Mouse (Mus musculus): ENCODE results near the gene Gm43738. TPM values are rescaled to one million over a fixed set of nuclear protein-coding genes. Genes with fewer than 3 reads are reported as not detected.

The Gm43738 gene
- polyA plus RNA-seq, 1 experiment, result not detected

GRCm38 (mm10) chr3:89108146-89108545 lies 7.2 kb upstream of the Gm43738 start:
- no peaks in the 10 kb centered on the region for H3K4me1 ChIP-seq (ENCODE audit: control insufficient read depth, insufficient read depth, low read length)
- H3K9ac ChIP-seq (ENCODE audit: low read depth, poor library complexity, severe bottlenecking), result no peak overlapping the region
- no peak for TF ChIP-seq EP300 (IDR thresholded peaks at IDR 0.05; ENCODE audit: insufficient read depth, low read depth, low read length)
- TF ChIP-seq CTCF (IDR thresholded peaks at IDR 0.05; ENCODE audit: low read depth, low read length), result no peak
- no peak for TF ChIP-seq POLR2A (IDR thresholded peaks at IDR 0.05; ENCODE audit: insufficient read depth, low read length)
- H3K27me3 ChIP-seq (ENCODE audit: control insufficient read depth, insufficient read depth, low read length, poor library complexity, severe bottlenecking), result no peaks in the 10 kb centered on the region
- no peaks in the 10 kb centered on the region for H3K9me3 ChIP-seq (replicated peaks; ENCODE audit: control insufficient read depth, insufficient read depth, low read length, poor library complexity, severe bottlenecking)
- H3K36me3 ChIP-seq (ENCODE audit: control insufficient read depth, insufficient read depth, low read length, poor library complexity, severe bottlenecking), result no peaks in the 10 kb centered on the region
- H3K4me3 ChIP-seq (ENCODE audit: low read depth, low read length), result no peak overlapping the region
- H3K27ac ChIP-seq (ENCODE audit: insufficient read depth, low read length), result no peak overlapping the region

- Histone ChIP-seq H3K36me3 (ENCODE audit: control insufficient read depth, insufficient read depth, low read length, poor library complexity, severe bottlenecking) (no peaks in the 10 kb centered on the region), H3K27me3 (ENCODE audit: control insufficient read depth, insufficient read depth, low read length, poor library complexity, severe bottlenecking) (no peaks in the 10 kb centered on the region), H3K4me3 (ENCODE audit: low read depth, low read length) (no peak overlapping the region), H3K4me1 (ENCODE audit: control insufficient read depth, insufficient read depth, low read length) (no peaks in the 10 kb centered on the region), H3K9me3 (replicated peaks; ENCODE audit: control insufficient read depth, insufficient read depth, low read length, poor library complexity, severe bottlenecking) (no peaks in the 10 kb centered on the region), H3K9ac (ENCODE audit: low read depth, poor library complexity, severe bottlenecking) (no peak overlapping the region), H3K27ac (ENCODE audit: insufficient read depth, low read length) (no peak overlapping the region)
- no peak for TF ChIP-seq CTCF (IDR thresholded peaks at IDR 0.05; ENCODE audit: low read depth, low read length)
- TF ChIP-seq EP300 (IDR thresholded peaks at IDR 0.05; ENCODE audit: insufficient read depth, low read depth, low read length), result no peak
- no peak for TF ChIP-seq POLR2A (IDR thresholded peaks at IDR 0.05; ENCODE audit: insufficient read depth, low read length)
Observed at GRCm38 (mm10) chr3:89107545-89107944, 6.6 kb upstream of the Gm43738 start.

GRCm38 (mm10) chr3:89106881-89107280 lies 6.0 kb upstream of the Gm43738 start:
- no peak overlapping the region for H3K9ac ChIP-seq (ENCODE audit: low read depth, poor library complexity, severe bottlenecking)
- no peaks in the 10 kb centered on the region for H3K36me3 ChIP-seq (ENCODE audit: control insufficient read depth, insufficient read depth, low read length, poor library complexity, severe bottlenecking)
- no peaks in the 10 kb centered on the region for H3K9me3 ChIP-seq (replicated peaks; ENCODE audit: control insufficient read depth, insufficient read depth, low read length, poor library complexity, severe bottlenecking)
- no peaks in the 10 kb centered on the region for H3K27me3 ChIP-seq (ENCODE audit: control insufficient read depth, insufficient read depth, low read length, poor library complexity, severe bottlenecking)
- no peak overlapping the region for H3K27ac ChIP-seq (ENCODE audit: insufficient read depth, low read length)
- H3K4me1 ChIP-seq (ENCODE audit: control insufficient read depth, insufficient read depth, low read length), result no peaks in the 10 kb centered on the region
- no peak overlapping the region for H3K4me3 ChIP-seq (ENCODE audit: low read depth, low read length)
- no peak for TF ChIP-seq EP300 (IDR thresholded peaks at IDR 0.05; ENCODE audit: insufficient read depth, low read depth, low read length)
- TF ChIP-seq POLR2A (IDR thresholded peaks at IDR 0.05; ENCODE audit: insufficient read depth, low read length), result no peak
- no peak for TF ChIP-seq CTCF (IDR thresholded peaks at IDR 0.05; ENCODE audit: low read depth, low read length)

GRCm38 (mm10) chr3:89103291-89103595 lies 2.3 kb upstream of the Gm43738 start:
- TF ChIP-seq POLR2A (IDR thresholded peaks at IDR 0.05; ENCODE audit: insufficient read depth, low read length) (no peak), CTCF (IDR thresholded peaks at IDR 0.05; ENCODE audit: low read depth, low read length) (no peak), EP300 (IDR thresholded peaks at IDR 0.05; ENCODE audit: insufficient read depth, low read depth, low read length) (no peak)
- H3K27me3 ChIP-seq (ENCODE audit: control insufficient read depth, insufficient read depth, low read length, poor library complexity, severe bottlenecking), result no peaks in the 10 kb centered on the region
- H3K4me3 ChIP-seq (ENCODE audit: low read depth, low read length), result no peak overlapping the region
- H3K27ac ChIP-seq (ENCODE audit: insufficient read depth, low read length), result no peak overlapping the region
- no peak overlapping the region for H3K9ac ChIP-seq (ENCODE audit: low read depth, poor library complexity, severe bottlenecking)
- no peaks in the 10 kb centered on the region for H3K4me1 ChIP-seq (ENCODE audit: control insufficient read depth, insufficient read depth, low read length)
- no peaks in the 10 kb centered on the region for H3K9me3 ChIP-seq (replicated peaks; ENCODE audit: control insufficient read depth, insufficient read depth, low read length, poor library complexity, severe bottlenecking)
- peaks cover 22% of the 10 kb centered on the region for H3K36me3 ChIP-seq (ENCODE audit: control insufficient read depth, insufficient read depth, low read length, poor library complexity, severe bottlenecking)

- Histone ChIP-seq H3K27me3 (ENCODE audit: control insufficient read depth, insufficient read depth, low read length, poor library complexity, severe bottlenecking) (no peaks in the 10 kb centered on the region), H3K27ac (ENCODE audit: insufficient read depth, low read length) (peak overlapping the region; percentile 90), H3K4me1 (ENCODE audit: control insufficient read depth, insufficient read depth, low read length) (no peaks in the 10 kb centered on the region), H3K4me3 (ENCODE audit: low read depth, low read length) (peak overlapping the region; percentile 13; the same call in 1 of the 2 replicates), H3K36me3 (ENCODE audit: control insufficient read depth, insufficient read depth, low read length, poor library complexity, severe bottlenecking) (peaks cover 27% of the 10 kb centered on the region), H3K9me3 (replicated peaks; ENCODE audit: control insufficient read depth, insufficient read depth, low read length, poor library complexity, severe bottlenecking) (no peaks in the 10 kb centered on the region), H3K9ac (ENCODE audit: low read depth, poor library complexity, severe bottlenecking) (peak overlapping the region; percentile 26; the same call in 1 of the 2 replicates)
- TF ChIP-seq CTCF (IDR thresholded peaks at IDR 0.05; ENCODE audit: low read depth, low read length) (no peak), POLR2A (IDR thresholded peaks at IDR 0.05; ENCODE audit: insufficient read depth, low read length) (no peak), EP300 (IDR thresholded peaks at IDR 0.05; ENCODE audit: insufficient read depth, low read depth, low read length) (no peak)
Observed at GRCm38 (mm10) chr3:89102495-89103290, 1.8 kb upstream of the Gm43738 start.

- Histone ChIP-seq H3K9me3 (replicated peaks; ENCODE audit: control insufficient read depth, insufficient read depth, low read length, poor library complexity, severe bottlenecking) (no peaks in the 10 kb centered on the region), H3K27me3 (ENCODE audit: control insufficient read depth, insufficient read depth, low read length, poor library complexity, severe bottlenecking) (no peaks in the 10 kb centered on the region), H3K4me3 (ENCODE audit: low read depth, low read length) (peak within 1 kb of the TSS; percentile 99), H3K27ac (ENCODE audit: insufficient read depth, low read length) (peak within 1 kb of the TSS; percentile 90), H3K4me1 (ENCODE audit: control insufficient read depth, insufficient read depth, low read length) (no peaks in the 10 kb centered on the region), H3K36me3 (ENCODE audit: control insufficient read depth, insufficient read depth, low read length, poor library complexity, severe bottlenecking) (peaks cover 34% of the 10 kb centered on the region), H3K9ac (ENCODE audit: low read depth, poor library complexity, severe bottlenecking) (peak within 1 kb of the TSS; percentile 65)
- peak; percentile 59; the same call in 1 of the 2 replicates for TF ChIP-seq EP300 (IDR thresholded peaks at IDR 0.05; ENCODE audit: insufficient read depth, low read depth, low read length)
- TF ChIP-seq CTCF (IDR thresholded peaks at IDR 0.05; ENCODE audit: low read depth, low read length), result no peak
- peak; percentile 41 for TF ChIP-seq POLR2A (IDR thresholded peaks at IDR 0.05; ENCODE audit: insufficient read depth, low read length)
Observed at GRCm38 (mm10) chr3:89101812-89102494, 1.1 kb upstream of the Gm43738 start, which contains the start of gene Fdps. TSS of gene Fdps (minus strand) at chr3:89101959.

All from ES-Bruce4 (cell line).